Mouse (Mus musculus) brain, embryonic 14.5 days (tissue): ENCODE measurements around the gene Rock2.

Experiments used
- CTCF ChIP-seq: fragments of 200-500 bp; IDR thresholded peaks from 2 replicates; pipeline ENCODE4 v1.5.1; 2012; ENCODE audit warnings: inconsistent platforms, mild to moderate bottlenecking, moderate library complexity, borderline replicate concordance; ENCODE audit not compliant: insufficient read depth, insufficient read length; ENCODE audit errors: extremely low read depth
- POLR2A ChIP-seq: fragments of 200-500 bp; IDR thresholded peaks from 2 replicates; pipeline ENCODE4 v1.6.1; 2012; ENCODE audit warnings: mild to moderate bottlenecking, inconsistent platforms, borderline replicate concordance; ENCODE audit not compliant: poor library complexity, insufficient read depth, insufficient read length, severe bottlenecking; ENCODE audit errors: extremely low read depth

DNA sequence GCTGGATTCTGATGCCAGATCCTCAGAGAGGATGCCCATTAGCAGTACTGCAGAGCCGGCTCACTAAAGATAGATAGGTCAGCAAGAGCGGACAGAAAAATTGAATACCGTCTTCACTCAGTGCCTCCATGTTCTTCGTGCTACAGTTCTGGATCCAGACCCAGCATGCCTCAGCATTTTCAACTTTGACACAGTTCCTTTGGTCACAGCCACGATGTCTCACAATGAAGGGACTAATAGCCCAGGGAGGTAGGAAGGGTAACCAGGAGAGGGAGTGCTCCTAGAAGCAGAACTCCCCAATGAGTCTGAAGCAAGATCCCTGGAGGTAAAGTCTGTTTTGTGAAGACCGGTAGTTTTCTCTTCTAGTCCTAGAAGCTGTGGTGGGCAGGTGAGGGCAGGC, 26.1 kb upstream of the Rock2 start:
- TF ChIP-seq CTCF: no peak
- TF ChIP-seq POLR2A: no peak
